Mouse (Mus musculus): Measurements from ENCODE around the gene Eif3d.
A peak's percentile ranks its signal among the peaks of the same experiment; 100 is the strongest.
"Not testable (repeated sequence)": the region's sequence is repeated elsewhere in the genome, so short reads cannot be mapped to it uniquely, and the experiment has no call there.

Eif3d gene

GRCm38 (mm10) chr15:77970470-77971292 lies at the start of gene Eif3d:
TSS of gene Eif3d (minus strand) at chr15:77970813.
- TF ChIP-seq CTCF (conservative IDR thresholded peaks at IDR 0.05; ENCODE audit: low read length) (no peak), POU5F1 (IDR thresholded peaks at IDR 0.05; ENCODE audit: borderline replicate concordance, low read length) (no peak), NANOG (IDR thresholded peaks at IDR 0.05; ENCODE audit: borderline replicate concordance, low read length) (no peak)
- H3K4me3 ChIP-seq (replicated peaks; ENCODE audit: low read length): peak within 1 kb of the TSS; percentile 99
- peaks cover 56% of the 10 kb centered on the region for H3K4me1 ChIP-seq (replicated peaks; ENCODE audit: low read depth, low read length)
- no peaks in the 10 kb centered on the region for H3K27me3 ChIP-seq (ENCODE audit: insufficient read depth, low read length)
- no peaks in the 10 kb centered on the region for H3K9me3 ChIP-seq (ENCODE audit: low read length)
- peaks cover 38% of the 10 kb centered on the region for H3K36me3 ChIP-seq (ENCODE audit: insufficient read depth, low read length)

- Histone ChIP-seq H3K4me1 (replicated peaks; ENCODE audit: low read depth, low read length) (peaks cover 12% of the 10 kb centered on the region), H3K9me3 (ENCODE audit: low read length) (no peaks in the 10 kb centered on the region), H3K27me3 (ENCODE audit: insufficient read depth, low read length) (0 out of 2 replicates have a peak, but pooled peaks cover 2% of the 10 kb centered on the region), H3K4me3 (replicated peaks; ENCODE audit: low read length) (no peak overlapping the region), H3K36me3 (ENCODE audit: insufficient read depth, low read length) (no peaks in the 10 kb centered on the region)
- TF ChIP-seq POU5F1 (IDR thresholded peaks at IDR 0.05; ENCODE audit: borderline replicate concordance, low read length): no peak
- TF ChIP-seq CTCF (conservative IDR thresholded peaks at IDR 0.05; ENCODE audit: low read length): no peak
- no peak for TF ChIP-seq NANOG (IDR thresholded peaks at IDR 0.05; ENCODE audit: borderline replicate concordance, low read length)
These were observed 43.4 kb upstream of the Eif3d start for GRCm38 (mm10) chr15:78014046-78014445.

- H3K27me3 ChIP-seq (ENCODE audit: insufficient read depth, low read length): not testable (repeated sequence)
- peaks cover 53% of the 10 kb centered on the region for H3K4me1 ChIP-seq (replicated peaks; ENCODE audit: low read depth, low read length)
These were observed 37.6 kb upstream of the Eif3d start for GRCm38 (mm10) chr15:78008206-78008605.

GRCm38 (mm10) chr15:78003929-78004328 lies 33.3 kb upstream of the Eif3d start:
- no peak for TF ChIP-seq POU5F1 (IDR thresholded peaks at IDR 0.05; ENCODE audit: borderline replicate concordance, low read length)
- TF ChIP-seq CTCF (conservative IDR thresholded peaks at IDR 0.05; ENCODE audit: low read length): no peak
- no peak for TF ChIP-seq NANOG (IDR thresholded peaks at IDR 0.05; ENCODE audit: borderline replicate concordance, low read length)

More at GRCm38 (mm10) chr15:78008206-78008605, 37.6 kb upstream of the Eif3d start:
- H3K9me3 ChIP-seq (ENCODE audit: low read length); H3K4me3 ChIP-seq (replicated peaks; ENCODE audit: low read length); H3K36me3 ChIP-seq (ENCODE audit: insufficient read depth, low read length): not testable (repeated sequence)

GRCm38 (mm10) chr15:78001400-78001799 lies 30.8 kb upstream of the Eif3d start:
- peaks cover 74% of the 10 kb centered on the region for H3K4me1 ChIP-seq (replicated peaks; ENCODE audit: low read depth, low read length)
- no peaks in the 10 kb centered on the region for H3K36me3 ChIP-seq (ENCODE audit: insufficient read depth, low read length)
- peaks cover 7% of the 10 kb centered on the region; the same call in 1 of the 2 replicates for H3K27me3 ChIP-seq (ENCODE audit: insufficient read depth, low read length)
- peak overlapping the region; percentile 24; the same call in 1 of the 2 replicates for H3K4me3 ChIP-seq (replicated peaks; ENCODE audit: low read length)
- TF ChIP-seq POU5F1 (IDR thresholded peaks at IDR 0.05; ENCODE audit: borderline replicate concordance, low read length) (no peak), CTCF (conservative IDR thresholded peaks at IDR 0.05; ENCODE audit: low read length) (no peak), NANOG (IDR thresholded peaks at IDR 0.05; ENCODE audit: borderline replicate concordance, low read length) (no peak)
- H3K9me3 ChIP-seq (ENCODE audit: low read length): no peaks in the 10 kb centered on the region

More at GRCm38 (mm10) chr15:78003929-78004328, 33.3 kb upstream of the Eif3d start:
- H3K9me3 ChIP-seq (ENCODE audit: low read length): no peaks in the 10 kb centered on the region
- no peaks in the 10 kb centered on the region for H3K36me3 ChIP-seq (ENCODE audit: insufficient read depth, low read length)
- peaks cover 83% of the 10 kb centered on the region for H3K4me1 ChIP-seq (replicated peaks; ENCODE audit: low read depth, low read length)
- peak overlapping the region; percentile 23; the same call in 1 of the 2 replicates for H3K4me3 ChIP-seq (replicated peaks; ENCODE audit: low read length)
- 0 out of 2 replicates have a peak, but pooled peaks cover 2% of the 10 kb centered on the region for H3K27me3 ChIP-seq (ENCODE audit: insufficient read depth, low read length)

- Histone ChIP-seq H3K36me3 (ENCODE audit: insufficient read depth, low read length) (no peaks in the 10 kb centered on the region), H3K27me3 (ENCODE audit: insufficient read depth, low read length) (peaks cover 20% of the 10 kb centered on the region), H3K4me3 (replicated peaks; ENCODE audit: low read length) (no peak overlapping the region), H3K4me1 (replicated peaks; ENCODE audit: low read depth, low read length) (peaks cover 16% of the 10 kb centered on the region), H3K9me3 (ENCODE audit: low read length) (no peaks in the 10 kb centered on the region)
- TF ChIP-seq POU5F1 (IDR thresholded peaks at IDR 0.05; ENCODE audit: borderline replicate concordance, low read length): no peak
- no peak for TF ChIP-seq NANOG (IDR thresholded peaks at IDR 0.05; ENCODE audit: borderline replicate concordance, low read length)
- TF ChIP-seq CTCF (conservative IDR thresholded peaks at IDR 0.05; ENCODE audit: low read length): no peak
These were observed 17.9 kb upstream of the Eif3d start for GRCm38 (mm10) chr15:77988541-77988940.

GRCm38 (mm10) chr15:77983391-77983790 lies 12.8 kb upstream of the Eif3d start:
- TF ChIP-seq CTCF (conservative IDR thresholded peaks at IDR 0.05; ENCODE audit: low read length) (no peak), POU5F1 (IDR thresholded peaks at IDR 0.05; ENCODE audit: borderline replicate concordance, low read length) (no peak), NANOG (IDR thresholded peaks at IDR 0.05; ENCODE audit: borderline replicate concordance, low read length) (no peak)
- Histone ChIP-seq H3K27me3 (ENCODE audit: insufficient read depth, low read length) (peaks cover 23% of the 10 kb centered on the region), H3K36me3 (ENCODE audit: insufficient read depth, low read length) (no peaks in the 10 kb centered on the region)

GRCm38 (mm10) chr15:77982195-77982939 lies 11.8 kb upstream of the Eif3d start:
- H3K9me3 ChIP-seq (ENCODE audit: low read length): no peaks in the 10 kb centered on the region
- no peak overlapping the region for H3K4me3 ChIP-seq (replicated peaks; ENCODE audit: low read length)
- no peaks in the 10 kb centered on the region for H3K36me3 ChIP-seq (ENCODE audit: insufficient read depth, low read length)
- TF ChIP-seq NANOG (IDR thresholded peaks at IDR 0.05; ENCODE audit: borderline replicate concordance, low read length) (no peak), CTCF (conservative IDR thresholded peaks at IDR 0.05; ENCODE audit: low read length) (peak; percentile 92)
- peaks cover 7% of the 10 kb centered on the region; the same call in 1 of the 2 replicates for H3K4me1 ChIP-seq (replicated peaks; ENCODE audit: low read depth, low read length)
- peaks cover 22% of the 10 kb centered on the region for H3K27me3 ChIP-seq (ENCODE audit: insufficient read depth, low read length)

More at GRCm38 (mm10) chr15:77983391-77983790, 12.8 kb upstream of the Eif3d start:
- no peak overlapping the region for H3K4me3 ChIP-seq (replicated peaks; ENCODE audit: low read length)
- peaks cover 7% of the 10 kb centered on the region; the same call in 1 of the 2 replicates for H3K4me1 ChIP-seq (replicated peaks; ENCODE audit: low read depth, low read length)
- H3K9me3 ChIP-seq (ENCODE audit: low read length): no peaks in the 10 kb centered on the region
